Mouse (Mus musculus) 3T3-L1 (cell line): ENCODE measurements around the gene Slc25a28.

Experiments
- DNase-seq: peaks from one replicate; pipeline ENCODE4 v3.0.0-alpha.2; 2015; ENCODE audit warnings: low read depth, low spot score

Gene Slc25a28

DNA sequence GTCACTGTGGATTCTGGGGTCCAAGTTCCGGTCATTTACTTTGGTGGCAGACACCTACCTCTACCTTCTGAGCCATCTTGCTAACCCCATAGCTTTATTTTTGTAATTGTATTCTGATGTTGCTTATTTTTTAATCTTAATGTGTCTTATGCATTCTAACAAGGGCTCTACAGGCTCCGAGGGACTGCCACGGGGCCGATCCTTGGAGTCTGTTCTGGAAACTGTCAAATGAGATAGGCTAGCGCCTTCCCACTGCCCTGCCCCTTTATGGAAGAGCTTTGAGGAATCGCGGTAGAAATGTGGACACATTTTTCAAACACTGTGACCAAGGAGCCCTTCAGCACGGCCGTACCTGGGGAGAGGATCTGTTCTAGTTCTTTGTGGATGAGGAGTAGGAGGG, 31.8 kb downstream of the Slc25a28 start:
- DNase-seq = no peak

DNA sequence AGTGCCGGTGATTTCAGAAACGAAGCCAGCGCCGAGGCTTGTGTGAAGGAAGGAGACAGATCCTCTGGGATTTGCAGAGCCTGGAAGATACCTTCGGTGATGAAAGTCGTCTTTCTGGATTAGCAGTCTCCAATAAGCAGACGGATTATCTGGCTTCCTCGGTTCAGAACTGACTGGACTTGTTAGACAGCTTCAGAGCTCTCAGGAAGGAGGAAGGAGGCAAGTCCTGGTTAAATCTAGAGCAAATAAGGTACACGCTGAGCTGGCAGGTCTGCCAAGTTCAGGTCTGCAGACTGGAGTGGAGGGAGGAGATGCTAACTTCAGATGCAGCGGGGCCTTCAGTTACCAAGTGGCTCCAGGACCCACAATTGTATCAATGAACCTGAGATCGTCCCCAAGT, 32.8 kb downstream of the Slc25a28 start:
- DNase-seq = no peak

DNA sequence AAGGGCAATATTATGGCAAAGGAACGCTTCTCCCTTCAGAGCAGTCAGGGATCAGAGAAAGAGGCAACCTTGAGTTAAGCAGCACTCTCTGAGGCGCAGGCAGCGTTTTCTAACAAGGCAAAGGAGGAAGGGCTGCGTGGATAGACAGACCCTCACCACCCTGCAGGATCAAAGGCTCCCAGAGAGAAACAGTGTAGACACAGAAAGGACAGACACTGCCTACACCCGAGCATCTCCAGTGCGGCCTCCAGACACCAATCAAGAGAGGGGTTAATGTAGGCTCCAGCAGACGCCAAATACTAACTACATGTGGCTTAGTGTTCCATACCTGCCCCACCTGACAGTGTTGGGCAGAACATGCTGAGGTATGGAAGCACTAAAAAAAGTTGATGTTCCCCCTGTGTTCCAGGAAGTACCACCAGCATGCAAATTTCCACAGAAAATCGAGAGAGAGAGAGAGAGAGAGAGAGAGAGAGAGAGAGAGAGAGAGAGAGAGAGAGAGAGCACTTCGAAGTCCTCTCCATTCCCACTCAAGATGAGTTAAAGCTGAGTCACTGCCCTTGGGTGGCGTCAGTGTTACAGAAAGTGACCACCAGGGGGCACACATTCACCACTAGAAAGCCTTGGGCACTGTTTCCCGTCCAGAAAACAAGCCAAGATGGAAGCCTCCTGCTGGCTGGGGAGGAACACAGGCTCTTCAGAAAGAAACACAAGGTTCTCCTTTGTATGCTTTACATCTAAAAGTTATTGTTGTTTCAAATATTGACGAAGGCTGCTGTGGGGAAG, 44.0 kb downstream of the Slc25a28 start:
- DNase-seq = peak; percentile 99

DNA sequence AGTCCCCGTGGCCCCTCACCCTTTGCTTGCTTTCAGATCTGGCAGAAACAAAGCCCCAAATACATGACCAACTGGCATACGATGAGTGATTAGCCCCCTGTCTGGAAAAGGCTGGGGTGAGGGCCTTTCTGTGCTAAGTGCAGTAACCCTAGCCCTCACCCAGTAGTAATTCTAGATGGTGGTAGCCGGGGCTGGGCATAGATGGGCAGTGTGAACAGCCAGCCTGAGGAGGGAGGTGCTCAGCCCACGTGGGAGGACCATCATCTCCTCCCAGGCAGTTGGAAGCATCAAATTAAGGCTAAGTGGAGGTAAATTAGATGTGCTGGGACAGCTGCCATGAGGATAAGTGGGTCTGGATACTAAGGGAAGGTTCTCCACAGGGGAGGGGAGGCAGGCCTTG, 45.6 kb downstream of the Slc25a28 start:
- no peak for DNase-seq

- DNase-seq = no peak
Observed at GRCm38 (mm10) chr19:43627345-43627744, 47.3 kb downstream of the Slc25a28 start.

DNA sequence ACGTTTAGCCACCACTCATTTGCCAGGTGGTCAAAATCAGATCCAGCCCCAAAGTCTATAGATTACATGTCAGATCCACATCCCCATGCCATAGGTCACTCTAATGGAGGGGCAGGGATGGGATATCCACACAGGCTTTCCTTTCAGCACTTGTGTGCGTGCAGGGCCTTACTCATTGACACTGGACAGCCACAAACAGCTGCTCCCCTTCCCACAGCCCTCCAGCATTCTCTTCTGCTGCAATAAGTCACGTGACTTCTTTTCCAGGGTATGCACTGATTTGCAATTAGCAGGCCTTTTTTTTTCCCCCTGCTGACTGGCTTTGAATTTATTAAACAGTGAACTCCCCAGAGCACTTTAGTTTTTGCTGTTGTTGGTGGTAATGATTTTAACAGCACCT, 48.5 kb downstream of the Slc25a28 start:
- DNase-seq = no peak

DNA sequence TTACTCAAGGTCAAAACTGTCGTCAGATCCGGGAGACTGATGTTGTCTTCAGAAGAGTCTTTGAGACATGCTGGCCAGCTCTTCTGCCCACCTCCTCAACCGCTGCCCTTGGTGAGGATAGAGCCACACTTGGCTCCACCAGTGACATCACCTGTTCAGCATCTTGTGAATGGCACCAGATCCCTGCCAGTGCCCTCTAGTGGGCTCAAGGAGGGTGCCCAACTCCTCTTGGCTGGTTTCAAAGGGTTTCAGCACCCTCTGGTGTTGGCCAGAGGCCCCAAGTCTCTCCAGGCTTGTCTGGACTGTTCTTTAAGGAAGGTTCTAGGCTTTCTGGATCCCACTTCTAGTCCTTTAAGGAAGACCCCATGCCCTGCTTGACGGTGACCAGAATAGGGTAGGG, 50.8 kb downstream of the Slc25a28 start:
- DNase-seq = peak; percentile 90

DNA sequence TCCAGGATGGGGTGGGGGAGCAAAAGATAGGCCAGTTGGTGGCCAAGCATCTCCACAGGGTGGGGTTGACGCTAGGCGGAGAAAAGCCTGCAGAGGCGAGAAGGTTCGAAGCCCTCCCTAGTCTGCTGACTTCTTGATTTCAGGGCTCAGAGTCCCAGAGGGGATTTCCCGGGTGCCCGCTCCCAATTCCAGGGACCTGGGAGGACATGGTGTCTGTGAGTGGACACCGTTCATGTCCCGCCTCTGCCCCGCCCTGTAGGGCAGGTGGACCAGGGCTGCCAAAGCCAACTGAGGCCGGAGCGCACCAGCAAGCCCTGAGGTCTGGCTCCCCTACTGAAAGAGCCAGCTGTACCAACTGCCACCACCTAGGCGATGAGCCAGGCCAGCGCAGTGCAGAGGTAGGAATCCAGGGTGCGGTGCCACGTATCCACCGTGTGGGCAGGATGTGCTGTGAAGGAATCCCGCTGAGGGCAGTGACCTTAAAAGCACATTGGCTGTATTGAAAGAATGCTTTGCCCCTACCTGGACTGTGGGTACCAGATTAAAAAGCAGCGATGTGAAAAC, 54.7 kb downstream of the Slc25a28 start:
- no peak for DNase-seq

GRCm38 (mm10) chr19:43618505-43619030, 56.1 kb downstream of the Slc25a28 start:
- no peak for DNase-seq

DNA sequence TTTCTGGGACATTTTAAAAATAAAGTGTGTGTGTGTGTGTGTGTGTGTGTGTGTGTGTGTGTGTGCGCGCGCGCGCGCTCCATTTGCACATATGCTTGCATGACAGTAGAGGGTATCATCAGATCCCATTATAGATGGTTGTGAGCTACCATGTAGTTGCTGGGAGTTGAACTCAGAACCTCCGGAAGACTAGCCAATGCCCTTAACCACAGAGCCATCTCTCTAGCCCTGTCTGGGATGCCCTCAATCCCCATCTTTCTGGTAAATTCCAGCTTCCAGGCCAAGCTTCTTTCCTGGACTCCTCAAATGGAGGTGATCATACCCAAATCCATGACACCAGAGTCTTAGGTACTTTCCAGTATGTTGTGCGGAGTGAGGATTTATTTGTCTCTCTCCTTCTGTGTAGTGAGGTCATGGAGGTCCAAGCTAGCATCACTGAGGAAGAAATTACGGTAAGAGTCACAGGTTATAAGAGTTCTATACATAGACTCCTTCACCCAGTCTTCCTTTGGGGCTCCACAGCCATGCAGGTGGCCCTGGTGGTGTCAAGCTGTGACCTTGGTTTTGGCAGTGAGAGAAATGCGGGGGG, 56.8 kb downstream of the Slc25a28 start:
- no peak for DNase-seq

GRCm38 (mm10) chr19:43616889-43617288, 57.8 kb downstream of the Slc25a28 start:
- no peak for DNase-seq

- DNase-seq = no peak
Observed at GRCm38 (mm10) chr19:43616415-43616861, 58.2 kb downstream of the Slc25a28 start.

DNA sequence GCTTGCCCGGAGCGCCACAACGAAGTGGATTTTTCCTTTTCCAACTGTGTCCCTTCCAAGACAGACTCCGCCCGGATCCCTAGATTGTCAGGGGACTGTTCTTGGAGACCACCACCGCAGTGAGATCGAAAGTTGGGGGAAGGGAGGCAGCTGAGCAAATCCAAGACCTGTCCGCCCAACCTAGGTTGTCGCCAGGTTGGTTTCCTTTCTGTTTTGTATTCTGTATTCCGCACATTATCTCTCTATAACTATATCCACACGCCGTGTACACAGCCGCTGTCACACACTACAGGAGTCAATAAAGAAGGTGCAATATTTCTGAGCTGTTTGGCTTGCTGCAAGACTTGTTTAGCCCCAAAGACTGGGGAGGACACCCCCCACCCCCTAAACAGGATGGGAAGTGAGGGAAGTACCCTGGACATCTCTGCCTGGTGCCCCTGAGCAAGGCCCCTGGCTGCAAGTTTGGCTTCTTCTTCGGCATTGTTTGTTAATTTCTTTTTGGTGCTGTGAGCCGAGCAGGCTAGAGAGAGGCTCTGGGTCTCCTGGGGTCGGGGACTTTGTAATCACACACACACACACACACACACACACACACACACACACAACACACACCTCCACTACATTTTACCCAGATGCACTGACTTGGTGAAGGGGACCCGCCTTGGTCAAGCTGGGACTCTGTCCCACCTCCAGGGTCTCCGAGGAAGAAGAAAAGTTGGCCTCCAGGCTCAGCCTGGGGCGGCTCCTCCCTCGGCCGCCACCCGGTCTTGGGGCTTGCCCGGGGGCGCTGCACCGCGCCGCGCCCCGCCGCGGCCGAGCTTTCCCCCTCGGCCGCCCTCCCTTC, 58.9 kb downstream of the Slc25a28 start:
- no peak for DNase-seq

DNA sequence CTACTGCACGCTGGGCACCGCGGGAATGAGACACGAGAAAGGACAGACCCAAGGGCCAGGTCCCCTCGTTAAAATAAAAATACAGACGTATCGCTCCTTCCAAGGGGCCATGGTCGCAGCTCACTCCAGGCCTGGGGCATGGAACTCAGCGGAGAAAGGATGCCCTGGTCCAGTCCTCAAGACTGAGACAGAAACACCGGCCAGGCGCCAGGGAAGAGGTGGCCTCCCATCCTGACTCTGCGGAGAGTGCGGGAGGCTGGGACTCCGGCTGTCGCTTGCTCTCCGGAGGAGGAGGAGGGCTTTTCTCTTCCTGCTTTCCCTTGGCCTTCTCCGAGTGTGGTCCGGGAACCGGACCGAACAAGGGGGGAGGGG, 59.6 kb downstream of the Slc25a28 start:
- no peak for DNase-seq

- DNase-seq = no peak
Observed at GRCm38 (mm10) chr19:43614341-43615073, 60.2 kb downstream of the Slc25a28 start.
